ENCODE assay signal across 34 mouse cellular contexts in the genomic region with DNA sequence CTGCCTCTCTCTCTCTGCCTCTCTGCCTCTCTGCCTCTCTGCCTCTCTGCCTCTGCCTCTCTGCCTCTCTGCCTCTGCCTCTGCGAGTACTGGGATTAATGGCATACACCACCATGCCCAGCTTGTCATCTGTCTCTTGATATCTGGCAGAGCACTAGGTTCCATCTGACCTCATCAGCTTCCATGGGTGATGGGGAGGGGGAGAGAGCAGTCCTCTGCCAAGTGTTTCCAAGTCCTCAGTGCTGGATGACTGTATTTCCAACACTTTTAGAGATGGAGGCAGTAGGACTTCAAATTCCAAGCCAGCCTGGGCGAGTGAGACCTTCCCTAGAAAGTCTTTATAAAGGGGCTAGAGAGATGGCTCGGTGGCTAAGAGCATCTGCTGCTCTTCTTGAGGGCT.
"Had no signal": no experiment of that assay in that cellular context is flagged by ENCODE, and none has a peak within 500 bp of the region (broad histone marks: within the 10 kb centered on the region; RNA-seq: fewer than 3 reads in every experiment).

No protein-coding gene starts in this region.

- H3K27ac ChIP-seq: heart, embryonic 13.5 days; heart, embryonic 15.5 days; hindbrain, embryonic 10.5 days; hindbrain, embryonic 12.5 days; hindbrain, embryonic 14.5 days; hindbrain, embryonic 15.5 days; hindbrain, postnatal 0 days; intestine, embryonic 15.5 days; kidney, embryonic 15.5 days; kidney, postnatal 0 days; layer of hippocampus, adult 2 months; left cerebral cortex, adult 2 months had no signal

- ATAC-seq: hindbrain, embryonic 16.5 days; hindbrain, postnatal 0 days; inflammation-experienced regulatory T-cells, adult 6 months; intestine, embryonic 15.5 days; intestine, embryonic 16.5 days; intestine, postnatal 0 days had no signal

- DNase-seq: heart, postnatal 10 days; heart, postnatal 14 days; heart, postnatal 36 days; heart, postnatal 4 days; kidney, adult 11 months; kidney, adult 18-20 months; kidney, adult 2 months; kidney, adult 8-10 months; kidney, adult 9 months; kidney, postnatal 10 days; kidney, postnatal 14 days; kidney, postnatal 25 days; kidney, postnatal 36 days; kidney, postnatal 4 days; layer of hippocampus, adult 9-11 months; layer of hippocampus, postnatal 36 days had no signal

- H3K4me1 ChIP-seq: heart, embryonic 12.5 days had no signal

- H3K36me3 ChIP-seq: heart, embryonic 12.5 days; heart, embryonic 13.5 days; heart, embryonic 15.5 days; hindbrain, embryonic 15.5 days; intestine, embryonic 15.5 days; kidney, embryonic 15.5 days had no signal

- H3K27me3 ChIP-seq: hindbrain, embryonic 15.5 days had no signal

- H3K4me3 ChIP-seq: heart, embryonic 12.5 days; heart, embryonic 13.5 days; heart, embryonic 15.5 days; hindbrain, embryonic 10.5 days; hindbrain, embryonic 12.5 days; hindbrain, embryonic 13.5 days; hindbrain, embryonic 15.5 days; intestine, embryonic 15.5 days; kidney, embryonic 15.5 days; layer of hippocampus, adult 2 months; left cerebral cortex, adult 2 months had no signal

- H3K9me3 ChIP-seq: heart, embryonic 15.5 days; hindbrain, embryonic 13.5 days; hindbrain, embryonic 15.5 days; intestine, embryonic 15.5 days; kidney, embryonic 15.5 days had no signal
